18 mouse cellular contexts compared by ENCODE assay signal in the genomic region with DNA sequence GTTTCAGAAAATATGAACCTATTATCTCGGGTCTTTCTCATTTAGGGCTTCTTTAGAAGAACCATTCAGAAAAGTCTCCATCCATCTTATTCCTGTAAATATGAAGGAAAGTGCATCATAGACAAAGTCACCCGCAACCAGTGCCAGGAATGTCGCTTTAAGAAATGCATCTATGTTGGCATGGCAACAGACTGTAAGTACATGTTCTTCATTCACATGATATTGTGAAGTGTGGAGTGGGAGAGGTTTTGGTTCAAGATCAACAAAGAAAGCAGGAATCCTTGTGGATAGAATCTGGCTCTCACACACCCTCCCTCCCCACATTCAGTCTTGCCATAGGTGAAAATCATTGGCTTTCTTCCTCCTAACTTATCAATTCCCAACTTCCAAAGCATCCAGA.
DNase-seq lines count a peak whose midpoint lies in the region; ATAC-seq and TF ChIP-seq lines count a peak whose summit lies in the region.
"Had no signal": no experiment of that assay in that cellular context is flagged by ENCODE, and none has a peak within 500 bp of the region (broad histone marks: within the 10 kb centered on the region; RNA-seq: fewer than 3 reads in every experiment).

No protein-coding gene starts in this region.

- no peaks in the 10 kb centered on the region for H3K27me3 ChIP-seq in forebrain, postnatal 0 days (ENCODE audit: insufficient read depth, low read length)
- no peaks in the 10 kb centered on the region for H3K27me3 ChIP-seq in forebrain, embryonic 13.5 days
- no peaks in the 10 kb centered on the region for H3K27me3 ChIP-seq in midbrain, embryonic 16.5 days (ENCODE audit: control insufficient read depth, insufficient read depth, low read depth, low read length)
- no peaks in the 10 kb centered on the region for H3K27me3 ChIP-seq in midbrain, embryonic 11.5 days (ENCODE audit: control insufficient read depth, insufficient read depth, low read length)
- H3K27me3 ChIP-seq: embryonic facial prominence, embryonic 13.5 days; forebrain, embryonic 15.5 days; hindbrain, embryonic 12.5 days had no signal

- peak; percentile 21 for DNase-seq in forebrain, postnatal 0 days
- DNase-seq in left cerebral cortex, postnatal 14 days (ENCODE audit: low spot score in 2 of 2), result peak; percentile 32 to 72
- no peak for DNase-seq in left cerebral cortex, postnatal 36 days (ENCODE audit: low spot score in 2 of 2)
- DNase-seq in midbrain, embryonic 11.5 days (ENCODE audit: low spot score, missing footprints), result no peak
- DNase-seq in brain, adult 2 months (ENCODE audit: low read depth, low spot score), result peak; percentile 45
- DNase-seq: adrenal gland, postnatal 10 days; cerebellum, adult 11-12 months; cerebellum, adult 9-11 months; cerebellum, postnatal 36 days; gastrocnemius, adult 2 months; gastrocnemius, postnatal 25 days; heart, postnatal 10 days; heart, postnatal 4 days had no signal

- no peak overlapping the region for H3K4me2 ChIP-seq in forebrain, postnatal 0 days (ENCODE audit: low read depth)
- no peak overlapping the region for H3K4me2 ChIP-seq in forebrain, embryonic 13.5 days
- no peak overlapping the region for H3K4me2 ChIP-seq in midbrain, embryonic 16.5 days (ENCODE audit: low read length)
- H3K4me2 ChIP-seq in midbrain, embryonic 11.5 days, result no peak overlapping the region
- H3K4me2 ChIP-seq: embryonic facial prominence, embryonic 13.5 days; forebrain, embryonic 15.5 days; hindbrain, embryonic 12.5 days had no signal

- no peak overlapping the region for H3K4me3 ChIP-seq in forebrain, postnatal 0 days (ENCODE audit: low read depth, low read length)
- no peak overlapping the region for H3K4me3 ChIP-seq in forebrain, embryonic 13.5 days
- no peak overlapping the region for H3K4me3 ChIP-seq in midbrain, embryonic 16.5 days (ENCODE audit: low read depth, low read length)
- H3K4me3 ChIP-seq in midbrain, embryonic 11.5 days (ENCODE audit: low read depth, low read length), result no peak overlapping the region
- H3K4me3 ChIP-seq: embryonic facial prominence, embryonic 13.5 days; forebrain, embryonic 15.5 days; gastrocnemius, adult 2 months; hindbrain, embryonic 12.5 days had no signal

- no peaks in the 10 kb centered on the region for H3K36me3 ChIP-seq in forebrain, postnatal 0 days (ENCODE audit: insufficient read depth)
- no peaks in the 10 kb centered on the region for H3K36me3 ChIP-seq in forebrain, embryonic 13.5 days (ENCODE audit: poor library complexity, severe bottlenecking)
- no peaks in the 10 kb centered on the region for H3K36me3 ChIP-seq in midbrain, embryonic 16.5 days (ENCODE audit: control insufficient read depth, insufficient read depth, low read length)
- no peaks in the 10 kb centered on the region for H3K36me3 ChIP-seq in midbrain, embryonic 11.5 days (ENCODE audit: control insufficient read depth, insufficient read depth, low read length)
- H3K36me3 ChIP-seq: embryonic facial prominence, embryonic 13.5 days; forebrain, embryonic 15.5 days; hindbrain, embryonic 12.5 days had no signal

- no peak for TF ChIP-seq CTCF in forebrain, postnatal 0 days (IDR thresholded peaks at IDR 0.05; ENCODE audit: low read depth)

- intact Hi-C loops in left cerebral cortex, postnatal 14 days (cut with DNase I), result no loop called here
- intact Hi-C loops in left cerebral cortex, postnatal 36 days (cut with DNase I), result no loop called here

- H3K4me1 ChIP-seq in forebrain, postnatal 0 days (ENCODE audit: insufficient read depth), result no peaks in the 10 kb centered on the region
- H3K4me1 ChIP-seq in forebrain, embryonic 13.5 days, result no peaks in the 10 kb centered on the region
- H3K4me1 ChIP-seq in midbrain, embryonic 16.5 days (ENCODE audit: control insufficient read depth, insufficient read depth, low read length), result no peaks in the 10 kb centered on the region
- no peaks in the 10 kb centered on the region for H3K4me1 ChIP-seq in midbrain, embryonic 11.5 days (ENCODE audit: control insufficient read depth, insufficient read depth, low read length)
- H3K4me1 ChIP-seq: embryonic facial prominence, embryonic 13.5 days; forebrain, embryonic 15.5 days; hindbrain, embryonic 12.5 days had no signal

- ATAC-seq in forebrain, postnatal 0 days, result peak; percentile 88
- ATAC-seq in forebrain, embryonic 13.5 days, result no peak
- ATAC-seq in midbrain, embryonic 16.5 days, result peak; percentile 68; the same call in 1 of the 2 replicates
- no peak for ATAC-seq in midbrain, embryonic 11.5 days (ENCODE audit: low FRiP score)
- ATAC-seq: forebrain, embryonic 15.5 days had no signal

- H3K9ac ChIP-seq in forebrain, postnatal 0 days, result no peak overlapping the region
- H3K9ac ChIP-seq in forebrain, embryonic 13.5 days, result no peak overlapping the region
- no peak overlapping the region for H3K9ac ChIP-seq in midbrain, embryonic 16.5 days (ENCODE audit: low read depth, low read length)
- H3K9ac ChIP-seq in midbrain, embryonic 11.5 days (ENCODE audit: low read length), result no peak overlapping the region
- H3K9ac ChIP-seq: embryonic facial prominence, embryonic 13.5 days; forebrain, embryonic 15.5 days; hindbrain, embryonic 12.5 days had no signal

- 73% methylated on average over 3 of the region's 3 CpGs for WGBS in forebrain, postnatal 0 days
- WGBS in forebrain, embryonic 13.5 days, result 86% methylated on average over 3 of the region's 3 CpGs
- WGBS in midbrain, embryonic 16.5 days, result 85% methylated on average over 3 of the region's 3 CpGs
- 85% methylated on average over 3 of the region's 3 CpGs for WGBS in midbrain, embryonic 11.5 days

- no peaks in the 10 kb centered on the region for H3K9me3 ChIP-seq in forebrain, postnatal 0 days (ENCODE audit: low read length)
- H3K9me3 ChIP-seq in forebrain, embryonic 13.5 days (replicated peaks), result no peaks in the 10 kb centered on the region
- no peaks in the 10 kb centered on the region for H3K9me3 ChIP-seq in midbrain, embryonic 16.5 days (replicated peaks; ENCODE audit: control insufficient read depth, low read length, poor library complexity, severe bottlenecking)
- no peaks in the 10 kb centered on the region for H3K9me3 ChIP-seq in midbrain, embryonic 11.5 days (ENCODE audit: control insufficient read depth, low read length)
- H3K9me3 ChIP-seq: embryonic facial prominence, embryonic 13.5 days; forebrain, embryonic 15.5 days; hindbrain, embryonic 12.5 days had no signal

- H3K27ac ChIP-seq in forebrain, postnatal 0 days (ENCODE audit: low read depth, low read length), result no peak overlapping the region
- H3K27ac ChIP-seq in forebrain, embryonic 13.5 days, result no peak overlapping the region
- H3K27ac ChIP-seq in midbrain, embryonic 16.5 days (ENCODE audit: low read length), result no peak overlapping the region
- H3K27ac ChIP-seq in midbrain, embryonic 11.5 days (ENCODE audit: low read depth, low read length), result no peak overlapping the region
- H3K27ac ChIP-seq: embryonic facial prominence, embryonic 13.5 days; forebrain, embryonic 15.5 days; gastrocnemius, adult 2 months; hindbrain, embryonic 12.5 days had no signal

Comparison
In these comparisons a context has a peak if more than half of its experiments do, and no peak if none do; other contexts are left out.
1. ATAC-seq: peak in forebrain, postnatal 0 days (single experiment) and midbrain, embryonic 16.5 days (single experiment); none in forebrain, embryonic 13.5 days (single experiment) and midbrain, embryonic 11.5 days (single experiment).
2. DNase-seq: peak in forebrain, postnatal 0 days (single experiment), left cerebral cortex, postnatal 14 days (2 of 2) and brain, adult 2 months (single experiment); none in left cerebral cortex, postnatal 36 days (0 of 2) and midbrain, embryonic 11.5 days (single experiment).